Mouse (Mus musculus): ENCODE data around the gene Lrr1.

DNA sequence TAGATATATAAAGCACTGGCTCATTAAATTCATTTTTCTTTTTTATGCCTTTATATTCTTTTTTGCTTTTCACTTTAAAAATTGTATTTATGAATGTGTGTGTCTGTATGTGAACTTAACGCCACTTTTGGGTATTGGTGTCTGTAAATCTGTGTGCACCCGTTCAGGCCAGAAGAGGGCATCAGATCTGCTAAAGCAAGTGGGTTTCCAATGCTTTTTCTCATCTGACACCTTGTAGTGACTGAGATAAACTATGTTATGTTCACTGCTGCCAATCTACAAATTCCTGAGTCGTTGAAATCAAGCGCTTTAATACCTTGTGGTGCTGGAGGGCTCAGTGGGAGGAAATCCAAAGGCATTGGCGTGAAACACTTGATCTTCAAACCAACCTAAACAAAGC, 42.4 kb downstream of the Lrr1 start:
- TF ChIP-seq POLR2A (IDR thresholded peaks at IDR 0.05; ENCODE audit: control insufficient read depth, low read depth, low read length) (no peak), CTCF (IDR thresholded peaks at IDR 0.05; ENCODE audit: control insufficient read depth, insufficient read depth, insufficient replicate concordance, low read depth, low read length) (no peak)
